Mouse (Mus musculus): Measurements from ENCODE around the gene Sirt2. TPM values are rescaled to one million over a fixed set of nuclear protein-coding genes. Genes with fewer than 3 reads are reported as not detected.

Gene Sirt2
- total and polyA plus RNA-seq, 3 experiments = 35.7 to 72.4 TPM; not detected in 1

GRCm38 (mm10) chr7:28758623-28759022 is 7.9 kb upstream of the Sirt2 start:
- DNase-seq (ENCODE audit: low read depth, low spot score) = no peak
- H3K9me3 ChIP-seq (replicated peaks; ENCODE audit: insufficient read depth, low read length) = no peaks in the 10 kb centered on the region
- H3K27me3 ChIP-seq (ENCODE audit: control insufficient read depth in 1 of 2, insufficient read depth in 2 of 2, low read length in 2 of 2) = no peaks in the 10 kb centered on the region
- H3K36me3 ChIP-seq (ENCODE audit: control insufficient read depth in 1 of 2, insufficient read depth in 2 of 2, low read length in 2 of 2) = no peaks in the 10 kb centered on the region; a peak in 1 of 4 replicates
- no peak overlapping the region for H3K9ac ChIP-seq (ENCODE audit: control insufficient read depth, low read depth, low read length, poor library complexity, severe bottlenecking)
- no peaks in the 10 kb centered on the region for H3K4me1 ChIP-seq (ENCODE audit: control insufficient read depth in 1 of 2, insufficient read depth in 2 of 2, low read length in 2 of 2)
- no peaks in the 10 kb centered on the region for H3K79me2 ChIP-seq (ENCODE audit: control insufficient read depth, insufficient read depth, low read length, poor library complexity)
- H3K27ac ChIP-seq (ENCODE audit: control insufficient read depth, low read depth, low read length) = no peak overlapping the region
- no peak overlapping the region for H3K4me3 ChIP-seq (ENCODE audit: control insufficient read depth in 1 of 2, insufficient read depth in 1 of 2, low read depth in 2 of 2, low read length in 2 of 2)
- no peak for TF ChIP-seq MYB (IDR thresholded peaks at IDR 0.05; ENCODE audit: low read depth, low read length)
- TF ChIP-seq MAFK (IDR thresholded peaks at IDR 0.05; ENCODE audit: borderline replicate concordance, low read depth, low read length) = no peak
- no peak for TF ChIP-seq MXI1 (IDR thresholded peaks at IDR 0.05; ENCODE audit: low read depth, low read length)
- no peak for TF ChIP-seq EP300 (IDR thresholded peaks at IDR 0.05; ENCODE audit: low read depth in 1 of 2, low read length in 2 of 2)
- no peak for TF ChIP-seq CTCF (IDR thresholded peaks at IDR 0.05 in 2 of 3, conservative IDR thresholded peaks at IDR 0.05 in 1 of 3; ENCODE audit: control insufficient read depth in 1 of 3, insufficient read depth in 1 of 3, low read depth in 2 of 3, low read length in 3 of 3, poor library complexity in 1 of 3, severe bottlenecking in 1 of 3)
- no peak for TF ChIP-seq MYC (IDR thresholded peaks at IDR 0.05; ENCODE audit: low read depth, low read length)
- TF ChIP-seq TAL1 (IDR thresholded peaks at IDR 0.05; ENCODE audit: low read length) = no peak
- TF ChIP-seq BHLHE40 (IDR thresholded peaks at IDR 0.05; ENCODE audit: borderline replicate concordance, low read depth, low read length) = no peak
- no peak for TF ChIP-seq GATA1 (IDR thresholded peaks at IDR 0.05; ENCODE audit: low read depth, low read length)
- no peak for TF ChIP-seq SIN3A (IDR thresholded peaks at IDR 0.05; ENCODE audit: low read length)
- TF ChIP-seq TBP (IDR thresholded peaks at IDR 0.05; ENCODE audit: low read depth, low read length) = no peak
- TF ChIP-seq NELFE (IDR thresholded peaks at IDR 0.05; ENCODE audit: low read depth, low read length) = no peak
- no peak for TF ChIP-seq CHD1 (IDR thresholded peaks at IDR 0.05; ENCODE audit: low read depth, low read length)
- no peak for TF ChIP-seq CHD2 (IDR thresholded peaks at IDR 0.05; ENCODE audit: low read length)
- no peak for TF ChIP-seq MEF2A (IDR thresholded peaks at IDR 0.05; ENCODE audit: extremely low read depth, insufficient replicate concordance, low read depth, low read length, poor library complexity, severe bottlenecking)

DNA sequence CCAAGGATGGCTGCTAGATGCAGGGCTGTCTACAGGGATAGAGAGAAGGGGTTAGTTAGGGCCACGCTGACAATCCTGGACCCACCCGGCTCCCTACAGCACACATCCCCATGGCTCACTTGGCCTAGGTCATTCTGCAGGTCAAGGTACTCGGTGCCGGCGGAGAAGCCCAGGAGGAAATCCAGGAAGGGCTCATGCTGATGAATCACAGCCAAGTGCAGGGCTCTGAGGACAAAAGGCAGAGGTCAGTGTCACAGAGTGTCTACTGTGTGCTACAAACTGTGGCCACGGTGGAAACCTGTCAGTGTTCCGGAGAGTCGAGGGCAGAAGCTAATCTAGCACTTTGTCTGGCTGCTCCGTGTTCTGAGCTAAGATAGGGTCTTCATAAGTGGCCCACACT is 4.6 kb upstream of the Sirt2 start:
- Histone ChIP-seq H3K4me3 (ENCODE audit: control insufficient read depth in 1 of 2, insufficient read depth in 1 of 2, low read depth in 2 of 2, low read length in 2 of 2) (no peak overlapping the region), H3K9me3 (replicated peaks; ENCODE audit: insufficient read depth, low read length) (no peaks in the 10 kb centered on the region), H3K27ac (ENCODE audit: control insufficient read depth, low read depth, low read length) (no peak overlapping the region), H3K27me3 (ENCODE audit: control insufficient read depth in 1 of 2, insufficient read depth in 2 of 2, low read length in 2 of 2) (no peaks in the 10 kb centered on the region), H3K4me1 (ENCODE audit: control insufficient read depth in 1 of 2, insufficient read depth in 2 of 2, low read length in 2 of 2) (peaks cover 0 to 10% of the 10 kb centered on the region in 2 experiments; a peak in 2 of 4 replicates), H3K79me2 (ENCODE audit: control insufficient read depth, insufficient read depth, low read length, poor library complexity) (peaks cover 11% of the 10 kb centered on the region), H3K9ac (ENCODE audit: control insufficient read depth, low read depth, low read length, poor library complexity, severe bottlenecking) (no peak overlapping the region), H3K36me3 (ENCODE audit: control insufficient read depth in 1 of 2, insufficient read depth in 2 of 2, low read length in 2 of 2) (peaks cover 0 to 3% of the 10 kb centered on the region in 2 experiments; a peak in 2 of 4 replicates)
- DNase-seq (ENCODE audit: low read depth, low spot score) = no peak
- no peak for TF ChIP-seq RAD21 (IDR thresholded peaks at IDR 0.05; ENCODE audit: low read depth, low read length)
- no peak for TF ChIP-seq UBTF (IDR thresholded peaks at IDR 0.05; ENCODE audit: borderline replicate concordance, insufficient read depth, low read depth, low read length)
- no peak for TF ChIP-seq E2F4 (IDR thresholded peaks at IDR 0.05; ENCODE audit: borderline replicate concordance, low read depth, low read length)
- TF ChIP-seq POLR2AphosphoS5 (IDR thresholded peaks at IDR 0.05; ENCODE audit: borderline replicate concordance, low read depth, low read length) = no peak
- TF ChIP-seq ZNF384 (IDR thresholded peaks at IDR 0.05; ENCODE audit: low read depth, low read length) = no peak
- TF ChIP-seq MXI1 (IDR thresholded peaks at IDR 0.05; ENCODE audit: low read depth, low read length) = no peak

Data from MEL (cell line).